In genomic region chr15:103177611-103178041, GRCm38 (mm10) we compare ENCODE assay signal across 9 mouse cellular contexts. TPM values are rescaled to one million over a fixed set of nuclear protein-coding genes. Genes with fewer than 3 reads are reported as not detected.
DNase-seq lines count a peak whose midpoint lies in the region; ATAC-seq lines count a peak whose summit lies in the region.
"Had no signal": no experiment of that assay in that cellular context is flagged by ENCODE, and none has a peak within 500 bp of the region (broad histone marks: within the 10 kb centered on the region; RNA-seq: fewer than 3 reads in every experiment).

No protein-coding gene starts in this region.

- peaks cover 2% of the 10 kb centered on the region; the same call in 1 of the 2 replicates for H3K4me1 ChIP-seq in hindbrain, embryonic 11.5 days (replicated peaks; ENCODE audit: control insufficient read depth, insufficient read depth, low read length)
- H3K4me1 ChIP-seq in hindbrain, embryonic 12.5 days, result peaks cover 13% of the 10 kb centered on the region
- no peaks in the 10 kb centered on the region for H3K4me1 ChIP-seq in hindbrain, embryonic 14.5 days (replicated peaks; ENCODE audit: control insufficient read depth, insufficient read depth, low read length)
- H3K4me1 ChIP-seq in midbrain, embryonic 15.5 days, result peaks cover 8% of the 10 kb centered on the region; the same call in 1 of the 2 replicates

- H3K9me3 ChIP-seq in hindbrain, embryonic 11.5 days (ENCODE audit: control insufficient read depth, low read length), result no peaks in the 10 kb centered on the region
- no peaks in the 10 kb centered on the region for H3K9me3 ChIP-seq in hindbrain, embryonic 12.5 days (replicated peaks)
- no peaks in the 10 kb centered on the region for H3K9me3 ChIP-seq in hindbrain, embryonic 14.5 days (ENCODE audit: control insufficient read depth, low read length)
- H3K9me3 ChIP-seq in midbrain, embryonic 15.5 days, result no peaks in the 10 kb centered on the region
- H3K9me3 ChIP-seq: hindbrain, embryonic 15.5 days had no signal

- no peak overlapping the region for H3K9ac ChIP-seq in hindbrain, embryonic 11.5 days (ENCODE audit: low read depth, low read length)
- no peak overlapping the region for H3K9ac ChIP-seq in hindbrain, embryonic 12.5 days
- H3K9ac ChIP-seq in hindbrain, embryonic 14.5 days, result no peak overlapping the region
- H3K9ac ChIP-seq in midbrain, embryonic 15.5 days, result no peak overlapping the region
- H3K9ac ChIP-seq: hindbrain, embryonic 15.5 days had no signal

- ATAC-seq in hindbrain, embryonic 11.5 days (ENCODE audit: low FRiP score), result no peak
- no peak for ATAC-seq in hindbrain, embryonic 12.5 days (ENCODE audit: low FRiP score)
- ATAC-seq in hindbrain, embryonic 14.5 days (ENCODE audit: low FRiP score), result peak; percentile 21; the same call in 1 of the 2 replicates
- ATAC-seq in midbrain, embryonic 15.5 days (replicated peaks), result 0 out of 2 replicates have a peak, but pooled peaks have one; percentile 26
- no peak for ATAC-seq in CD4-positive, CD25-positive, alpha-beta regulatory T cell, adult 4 months

- peaks cover 84% of the 10 kb centered on the region for H3K27me3 ChIP-seq in hindbrain, embryonic 11.5 days (ENCODE audit: control insufficient read depth, insufficient read depth, low read length)
- peaks cover 97% of the 10 kb centered on the region for H3K27me3 ChIP-seq in hindbrain, embryonic 12.5 days
- peaks cover 92% of the 10 kb centered on the region for H3K27me3 ChIP-seq in hindbrain, embryonic 14.5 days (ENCODE audit: control insufficient read depth, insufficient read depth, low read length)
- H3K27me3 ChIP-seq in midbrain, embryonic 15.5 days (replicated peaks), result peaks cover 85% of the 10 kb centered on the region

- no peaks in the 10 kb centered on the region for H3K36me3 ChIP-seq in hindbrain, embryonic 11.5 days (ENCODE audit: control insufficient read depth, insufficient read depth, low read length)
- no peaks in the 10 kb centered on the region for H3K36me3 ChIP-seq in hindbrain, embryonic 12.5 days
- H3K36me3 ChIP-seq in hindbrain, embryonic 14.5 days (replicated peaks; ENCODE audit: control insufficient read depth, insufficient read depth), result no peaks in the 10 kb centered on the region
- no peaks in the 10 kb centered on the region for H3K36me3 ChIP-seq in midbrain, embryonic 15.5 days (replicated peaks)
- H3K36me3 ChIP-seq: hindbrain, embryonic 15.5 days had no signal

- DNase-seq in hindbrain, embryonic 11.5 days (ENCODE audit: low spot score), result peak; percentile 35
- DNase-seq in ES-CJ7 (ENCODE audit: low read depth, low spot score), result peak; percentile 66
- DNase-seq in hindbrain, embryonic 14.5 days (ENCODE audit: low spot score), result no peak
- DNase-seq in cerebellum, postnatal 25 days, result no peak
- DNase-seq in gastrocnemius, postnatal 4 days (ENCODE audit: low spot score in 2 of 2), result no peak

- 5% methylated on average over 12 of the region's 12 CpGs for WGBS in hindbrain, embryonic 11.5 days
- 4% methylated on average over 12 of the region's 12 CpGs for WGBS in hindbrain, embryonic 12.5 days
- 3% methylated on average over 12 of the region's 12 CpGs for WGBS in hindbrain, embryonic 14.5 days
- 8% methylated on average over 12 of the region's 12 CpGs for WGBS in midbrain, embryonic 15.5 days

- no peak overlapping the region for H3K4me3 ChIP-seq in hindbrain, embryonic 11.5 days (ENCODE audit: low read depth, low read length)
- H3K4me3 ChIP-seq in hindbrain, embryonic 12.5 days, result no peak overlapping the region
- no peak overlapping the region for H3K4me3 ChIP-seq in hindbrain, embryonic 14.5 days (replicated peaks; ENCODE audit: low read length)
- H3K4me3 ChIP-seq in midbrain, embryonic 15.5 days, result no peak overlapping the region
- H3K4me3 ChIP-seq: hindbrain, embryonic 15.5 days had no signal

- H3K4me2 ChIP-seq in hindbrain, embryonic 11.5 days (replicated peaks; ENCODE audit: low read depth, low read length), result no peak overlapping the region
- no peak overlapping the region; the same call in 1 of the 2 replicates for H3K4me2 ChIP-seq in hindbrain, embryonic 12.5 days (replicated peaks)
- no peak overlapping the region for H3K4me2 ChIP-seq in hindbrain, embryonic 14.5 days (replicated peaks)
- no peak overlapping the region for H3K4me2 ChIP-seq in midbrain, embryonic 15.5 days

- no peak overlapping the region for H3K27ac ChIP-seq in hindbrain, embryonic 11.5 days (ENCODE audit: low read depth, low read length)
- no peak overlapping the region for H3K27ac ChIP-seq in hindbrain, embryonic 12.5 days
- no peak overlapping the region for H3K27ac ChIP-seq in hindbrain, embryonic 14.5 days
- H3K27ac ChIP-seq in midbrain, embryonic 15.5 days, result no peak overlapping the region
- H3K27ac ChIP-seq: hindbrain, embryonic 15.5 days had no signal

RNA-seq across cellular contexts. Expression of gene Smug1, which starts 10.7 kb away (rescaled TPM):
- polyA plus RNA-seq in hindbrain, embryonic 11.5 days (2014; fragmentation: Nextera tagmentation; extraction: Ambion mirVana), result 23.9 and 35.8 TPM in 2 replicates
- 31.3 and 34.4 TPM in 2 replicates for polyA plus RNA-seq in hindbrain, embryonic 12.5 days (2016; fragmentation: Nextera tagmentation; extraction: Ambion mirVana)
- polyA plus RNA-seq in hindbrain, embryonic 14.5 days (2014; fragmentation: Nextera tagmentation; extraction: Ambion mirVana), result 37.6 and 40.8 TPM in 2 replicates
- polyA plus RNA-seq in midbrain, embryonic 15.5 days (2015; fragmentation: Nextera tagmentation; extraction: Ambion mirVana), result 23.4 and 24.2 TPM in 2 replicates
- total RNA-seq in gastrocnemius, postnatal 4 days (2021), result 10 to 100 TPM; 13.9 to 15.4 TPM
- 1 to 10 TPM; 6.0 to 8.1 TPM for polyA plus RNA-seq in CD4-positive, CD25-positive, alpha-beta regulatory T cell, adult 4 months (2017; shearing (Covaris generic))

Comparison
In these comparisons a context has a peak if more than half of its experiments do, and no peak if none do; other contexts are left out.
1. ATAC-seq: peak in hindbrain, embryonic 14.5 days (single experiment) and midbrain, embryonic 15.5 days (single experiment); none in hindbrain, embryonic 11.5 days (single experiment), hindbrain, embryonic 12.5 days (single experiment) and CD4-positive, CD25-positive, alpha-beta regulatory T cell, adult 4 months (single experiment).
2. DNase-seq: peak in hindbrain, embryonic 11.5 days (single experiment) and ES-CJ7 (single experiment); none in hindbrain, embryonic 14.5 days (single experiment), cerebellum, postnatal 25 days (0 of 2) and gastrocnemius, postnatal 4 days (0 of 2).